Mouse (Mus musculus) brown adipose tissue, adult 24 weeks (tissue): ENCODE data around the gene Gm13272. TPM values are rescaled to one million over a fixed set of nuclear protein-coding genes. Genes with fewer than 3 reads are reported as not detected.
"Not testable (repeated sequence)": the region's sequence is repeated elsewhere in the genome, so short reads cannot be mapped to it uniquely, and the experiment has no call there.

Source experiments
- H3K27ac ChIP-seq: fragments of 200-500 bp; replicated peaks from 2 replicates; pipeline ENCODE4 v1.5.1; 2012; ENCODE audit warnings: low read depth, mild to moderate bottlenecking, low read length
- H3K4me1 ChIP-seq: fragments of 200-500 bp; 2 replicates; pipeline ENCODE4 v1.6.1; 2012; ENCODE audit warnings: low read length, mixed read lengths; ENCODE audit not compliant: control insufficient read depth, insufficient read depth, insufficient read length
- H3K4me3 ChIP-seq: fragments of 200-500 bp; 2 replicates; pipeline ENCODE4 v1.5.1; 2012; ENCODE audit warnings: low read depth, mild to moderate bottlenecking, low read length, moderate library complexity; ENCODE audit not compliant: insufficient read depth
- polyA plus RNA-seq: library from polyadenylated mRNA; stranded (reverse); fragments of >200 nt; gene quantifications from 2 replicates; pipeline ENCODE4 v1.2.4, GENCODE M21; 2012; ENCODE audit not compliant: missing spikeins, insufficient read depth, insufficient read length

The Gm13272 gene
- polyA plus RNA-seq, 1 experiment = not detected

DNA sequence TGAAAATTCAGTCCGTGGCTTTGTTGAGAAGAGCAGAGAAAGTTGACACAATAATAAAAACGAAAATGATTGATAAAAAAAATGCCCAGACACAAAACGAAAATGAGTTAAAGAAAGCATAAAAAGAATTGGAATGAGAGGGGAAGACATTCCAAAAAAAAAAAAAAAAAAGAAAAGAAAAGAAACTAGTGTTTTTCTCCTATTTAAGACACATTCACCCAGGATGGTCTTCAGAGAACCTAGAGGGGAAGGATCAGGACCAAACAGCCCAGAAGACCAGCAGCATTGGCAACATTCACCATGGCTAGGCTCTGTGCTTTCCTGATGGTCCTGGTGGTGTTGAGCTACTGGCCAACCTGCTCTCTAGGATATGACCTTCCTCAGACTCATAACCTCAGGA, 36.3 kb downstream of the Gm13272 start, which contains the start of gene Ifna7:
Gene Ifna7 (plus strand): TSS at position 301 of the 400 bp plus-strand sequence.
- H3K4me3 ChIP-seq = no peak within 1 kb of the TSS
- H3K4me1 ChIP-seq = no peaks in the 10 kb centered on the region
- no peak within 1 kb of the TSS for H3K27ac ChIP-seq

DNA sequence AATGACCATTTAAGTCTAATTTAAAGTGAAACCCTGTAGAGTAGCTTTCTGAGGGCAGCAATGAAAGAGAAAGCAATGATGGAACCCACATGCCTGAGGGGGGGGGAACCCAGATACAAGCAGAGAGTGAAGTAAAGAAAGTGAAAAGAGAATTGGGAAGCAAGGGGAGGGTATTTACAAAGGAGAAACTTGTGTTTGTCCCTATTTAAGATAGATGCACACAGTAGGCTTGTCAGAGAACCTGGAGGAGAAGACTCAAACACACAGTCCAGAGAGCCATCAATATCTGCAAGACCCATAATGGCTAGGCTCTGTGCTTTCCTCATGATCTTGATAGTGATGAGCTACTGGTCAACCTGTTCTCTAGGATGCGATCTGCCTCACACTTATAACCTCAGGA, 40.0 kb downstream of the Gm13272 start, which contains the start of gene Ifna11:
Gene Ifna11 (plus strand): TSS at position 301 of the 400 bp plus-strand sequence.
- no peak within 1 kb of the TSS for H3K4me3 ChIP-seq
- no peak within 1 kb of the TSS for H3K27ac ChIP-seq
- no peaks in the 10 kb centered on the region for H3K4me1 ChIP-seq

DNA sequence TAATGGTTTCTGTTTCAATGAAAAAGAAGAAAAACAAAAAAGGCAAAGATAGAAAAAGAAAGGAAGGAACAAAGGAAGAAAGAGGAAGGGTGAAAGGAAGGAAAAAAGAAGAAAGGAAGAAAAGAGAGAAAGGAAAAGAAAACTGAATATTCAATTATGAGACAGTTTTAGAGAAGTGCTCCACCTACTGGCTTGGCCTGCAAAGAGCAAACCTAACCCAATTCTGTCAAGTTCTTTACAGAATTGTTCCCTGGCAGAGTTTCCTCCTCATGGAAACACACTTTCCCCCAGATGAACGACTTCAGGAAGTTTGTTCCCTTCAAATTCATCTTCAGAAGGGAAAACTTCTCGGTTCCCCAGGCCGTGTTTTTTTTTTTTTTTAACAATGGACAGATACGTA, 43.3 kb downstream of the Gm13272 start:
- H3K4me3 ChIP-seq = no peak overlapping the region
- no peaks in the 10 kb centered on the region for H3K4me1 ChIP-seq
- no peak overlapping the region for H3K27ac ChIP-seq

- not testable (repeated sequence) for H3K27ac ChIP-seq, H3K4me3 ChIP-seq, H3K4me1 ChIP-seq
Measured at GRCm38 (mm10) chr4:88827116-88827515, 47.5 kb downstream of the Gm13272 start, which contains the start of gene Ifna6. Ifna6 (plus strand) TSS chr4:88827416.

Other genes starting within 250 kb of the Gm13272 start
- gene Ifna15, start 221.6 kb upstream of the Gm13272 start, polyA plus RNA-seq = not detected in 2 replicates
- gene Ifna14, start 208.1 kb upstream of the Gm13272 start, polyA plus RNA-seq = not detected in 2 replicates
- not detected in 2 replicates for gene Ifna9, start 187.5 kb upstream of the Gm13272 start, polyA plus RNA-seq
- not detected in 2 replicates for gene Ifna12, start 176.5 kb upstream of the Gm13272 start, polyA plus RNA-seq
- not detected in 2 replicates for gene C87499, start 145.4 kb upstream of the Gm13272 start, polyA plus RNA-seq
- not detected in 2 replicates for gene Ifna13, start 135.4 kb upstream of the Gm13272 start, polyA plus RNA-seq
- gene Ifna16, start 102.9 kb upstream of the Gm13272 start, polyA plus RNA-seq = not detected in 2 replicates
- not detected in 2 replicates for gene Ifna2, start 95.9 kb upstream of the Gm13272 start, polyA plus RNA-seq
- not detected in 2 replicates for gene Ifnab, start 88.5 kb upstream of the Gm13272 start, polyA plus RNA-seq
- gene Gm26566, start 58.0 kb upstream of the Gm13272 start, polyA plus RNA-seq = not detected in 2 replicates
- 37.8 and 44.9 TPM in 2 replicates for gene Klhl9, start 57.4 kb upstream of the Gm13272 start, polyA plus RNA-seq
- not detected in 2 replicates for gene Gm13271, start 25.0 kb upstream of the Gm13272 start, polyA plus RNA-seq
- not detected in 2 replicates for gene Gm13283, start 19.7 kb upstream of the Gm13272 start, polyA plus RNA-seq
- not detected in 2 replicates for gene Gm13290, start 6.0 kb upstream of the Gm13272 start, polyA plus RNA-seq
- gene Gm13289, start 2.9 kb upstream of the Gm13272 start, polyA plus RNA-seq = not detected in 2 replicates
- not detected in 2 replicates for gene Ifnz, start 2.3 kb downstream of the Gm13272 start, polyA plus RNA-seq
- not detected in 2 replicates for gene Gm13276, start 5.9 kb downstream of the Gm13272 start, polyA plus RNA-seq
- not detected in 2 replicates for gene Gm13277, start 8.8 kb downstream of the Gm13272 start, polyA plus RNA-seq
- not detected in 2 replicates for gene Gm13278, start 11.7 kb downstream of the Gm13272 start, polyA plus RNA-seq
- not detected in 2 replicates for gene Gm13275, start 14.6 kb downstream of the Gm13272 start, polyA plus RNA-seq
- not detected in 2 replicates for gene Gm13279, start 17.5 kb downstream of the Gm13272 start, polyA plus RNA-seq
- not detected in 2 replicates for gene Gm13285, start 19.8 kb downstream of the Gm13272 start, polyA plus RNA-seq
- gene Gm13287, start 23.4 kb downstream of the Gm13272 start, polyA plus RNA-seq = not detected in 2 replicates
- gene Gm13288, start 25.7 kb downstream of the Gm13272 start, polyA plus RNA-seq = not detected in 2 replicates
- gene Ifna7, start 36.4 kb downstream of the Gm13272 start, polyA plus RNA-seq = not detected in 2 replicates
- not detected in 2 replicates for gene Ifna11, start 40.1 kb downstream of the Gm13272 start, polyA plus RNA-seq
- gene Ifna6, start 47.6 kb downstream of the Gm13272 start, polyA plus RNA-seq = not detected in 2 replicates
- not detected in 2 replicates for gene Ifna5, start 55.7 kb downstream of the Gm13272 start, polyA plus RNA-seq
- gene Ifna4, start 62.0 kb downstream of the Gm13272 start, polyA plus RNA-seq = not detected in 2 replicates
- not detected in 2 replicates for gene Ifna1, start 70.2 kb downstream of the Gm13272 start, polyA plus RNA-seq
- gene Ifne, start 100.4 kb downstream of the Gm13272 start, polyA plus RNA-seq = not detected in 2 replicates